Mouse (Mus musculus) embryonic facial prominence, embryonic 15.5 days (tissue): ENCODE data around the gene Klf13. TPM values are rescaled to one million over a fixed set of nuclear protein-coding genes. Genes with fewer than 3 reads are reported as not detected.

Source experiments
- ATAC-seq: fragments of 200-750 bp; cut with Nextera tagmentation; 2 replicates; pipeline ENCODE4 v1.8.0; 2017; ENCODE audit warnings: low read depth, moderate TSS enrichment; ENCODE audit not compliant: insufficient number of reproducible peaks, low FRiP score, low TSS enrichment
- H3K27ac ChIP-seq: fragments of 300-500 bp; sonication (generic); replicated peaks from 2 replicates; pipeline ENCODE4 v1.5.1; 2015; ENCODE audit warnings: mild to moderate bottlenecking, inconsistent platforms
- H3K27me3 ChIP-seq: fragments of 300-500 bp; sonication (generic); 2 replicates; pipeline ENCODE4 v1.6.1; 2015; ENCODE audit warnings: inconsistent platforms
- H3K36me3 ChIP-seq: fragments of 300-500 bp; sonication (generic); 2 replicates; pipeline ENCODE4 v1.6.1; 2015; ENCODE audit warnings: mild to moderate bottlenecking, inconsistent platforms
- H3K4me1 ChIP-seq: fragments of 300-500 bp; sonication (generic); 2 replicates; pipeline ENCODE4 v1.6.1; 2015; ENCODE audit warnings: inconsistent platforms
- H3K4me2 ChIP-seq: fragments of 300-500 bp; sonication (generic); replicated peaks from 2 replicates; pipeline ENCODE4 v1.6.1; 2015; ENCODE audit warnings: mild to moderate bottlenecking, inconsistent platforms
- H3K4me3 ChIP-seq: fragments of 300-500 bp; sonication (generic); replicated peaks from 2 replicates; pipeline ENCODE4 v1.5.1; 2015; ENCODE audit warnings: mild to moderate bottlenecking, inconsistent platforms
- H3K9ac ChIP-seq: fragments of 300-500 bp; sonication (generic); 2 replicates; pipeline ENCODE4 v1.6.1; 2015; ENCODE audit warnings: inconsistent platforms
- H3K9me3 ChIP-seq: fragments of 300-500 bp; sonication (generic); replicated peaks from 2 replicates; pipeline ENCODE4 v1.6.1; 2016; ENCODE audit warnings: inconsistent platforms
- WGBS: fragments of 180-500 bp; shearing (Covaris S2); methylation state at CpG from one replicate; pipeline ENCODE4 v1.1.7; 2015; 5-methylcytosine and 5-hydroxymethylcytosine counted together
- polyA plus RNA-seq: library from polyadenylated mRNA; unstranded; fragments of >200 nt; fragmentation: Nextera tagmentation; extraction: Ambion mirVana; gene quantifications from 2 replicates; pipeline ENCODE4 v1.2.1, GENCODE M21; 2015

Klf13 gene
- polyA plus RNA-seq, 1 experiment from 2014 or later = 39.9 TPM

- no peak overlapping the region for H3K4me2 ChIP-seq
- WGBS = 70% methylated on average over 6 of the region's 6 CpGs
- peaks cover 11% of the 10 kb centered on the region for H3K4me1 ChIP-seq
- no peak overlapping the region for H3K9ac ChIP-seq
- no peaks in the 10 kb centered on the region for H3K9me3 ChIP-seq
- no peaks in the 10 kb centered on the region for H3K36me3 ChIP-seq
- no peak overlapping the region for H3K27ac ChIP-seq
- H3K27me3 ChIP-seq = no peaks in the 10 kb centered on the region
- no peak overlapping the region for H3K4me3 ChIP-seq
- no peak for ATAC-seq
Observed at GRCm38 (mm10) chr7:63964121-63964520, 25.4 kb upstream of the Klf13 start.

GRCm38 (mm10) chr7:63963632-63964031, 24.9 kb upstream of the Klf13 start:
- Histone ChIP-seq H3K27ac (no peak overlapping the region), H3K4me1 (peaks cover 11% of the 10 kb centered on the region), H3K9ac (no peak overlapping the region), H3K36me3 (no peaks in the 10 kb centered on the region), H3K9me3 (no peaks in the 10 kb centered on the region), H3K4me3 (no peak overlapping the region), H3K27me3 (no peaks in the 10 kb centered on the region), H3K4me2 (no peak overlapping the region)
- no peak for ATAC-seq
- 71% methylated on average over 5 of the region's 5 CpGs for WGBS

GRCm38 (mm10) chr7:63957872-63958640, 19.3 kb upstream of the Klf13 start:
- no peaks in the 10 kb centered on the region for H3K27me3 ChIP-seq
- no peak for ATAC-seq
- 75% methylated on average over 12 of the region's 12 CpGs for WGBS

GRCm38 (mm10) chr7:63956981-63957713, 18.4 kb upstream of the Klf13 start:
- peaks cover 11% of the 10 kb centered on the region; the same call in 1 of the 2 replicates for H3K4me1 ChIP-seq
- H3K27me3 ChIP-seq = no peaks in the 10 kb centered on the region
- H3K36me3 ChIP-seq = no peaks in the 10 kb centered on the region
- H3K9me3 ChIP-seq = no peaks in the 10 kb centered on the region
- H3K4me2 ChIP-seq = no peak overlapping the region
- WGBS = 21% methylated on average over 16 of the region's 16 CpGs
- no peak overlapping the region for H3K9ac ChIP-seq
- peak; percentile 76 for ATAC-seq
- no peak overlapping the region; the same call in 1 of the 2 replicates for H3K27ac ChIP-seq
- no peak overlapping the region for H3K4me3 ChIP-seq

More at GRCm38 (mm10) chr7:63957872-63958640, 19.3 kb upstream of the Klf13 start:
- H3K9me3 ChIP-seq = no peaks in the 10 kb centered on the region
- H3K36me3 ChIP-seq = no peaks in the 10 kb centered on the region
- H3K9ac ChIP-seq = no peak overlapping the region
- H3K4me1 ChIP-seq = peaks cover 11% of the 10 kb centered on the region; the same call in 1 of the 2 replicates
- H3K4me3 ChIP-seq = no peak overlapping the region
- H3K27ac ChIP-seq = no peak overlapping the region
- H3K4me2 ChIP-seq = no peak overlapping the region

GRCm38 (mm10) chr7:63956138-63956823, 17.6 kb upstream of the Klf13 start:
- Histone ChIP-seq H3K9me3 (no peaks in the 10 kb centered on the region), H3K4me3 (no peak overlapping the region), H3K27me3 (no peaks in the 10 kb centered on the region), H3K4me2 (no peak overlapping the region), H3K27ac (no peak overlapping the region; the same call in 1 of the 2 replicates), H3K9ac (no peak overlapping the region), H3K36me3 (no peaks in the 10 kb centered on the region), H3K4me1 (peaks cover 11% of the 10 kb centered on the region; the same call in 1 of the 2 replicates)
- ATAC-seq = no peak
- 73% methylated on average over 14 of the region's 14 CpGs for WGBS

GRCm38 (mm10) chr7:63955440-63955839, 16.7 kb upstream of the Klf13 start:
- Histone ChIP-seq H3K4me2 (no peak overlapping the region), H3K4me1 (peaks cover 11% of the 10 kb centered on the region; the same call in 1 of the 2 replicates), H3K27me3 (no peaks in the 10 kb centered on the region), H3K9me3 (no peaks in the 10 kb centered on the region), H3K36me3 (no peaks in the 10 kb centered on the region), H3K9ac (no peak overlapping the region), H3K27ac (no peak overlapping the region), H3K4me3 (no peak overlapping the region)
- ATAC-seq = no peak
- 87% methylated on average over 2 of the region's 2 CpGs for WGBS

- Histone ChIP-seq H3K4me3 (no peak overlapping the region), H3K4me1 (peaks cover 10% of the 10 kb centered on the region; the same call in 1 of the 2 replicates), H3K9me3 (no peaks in the 10 kb centered on the region), H3K27ac (no peak overlapping the region), H3K4me2 (no peak overlapping the region), H3K27me3 (no peaks in the 10 kb centered on the region), H3K36me3 (no peaks in the 10 kb centered on the region), H3K9ac (no peak overlapping the region)
- no peak for ATAC-seq
- 63% methylated on average over 7 of the region's 7 CpGs for WGBS
Observed at GRCm38 (mm10) chr7:63952077-63952898, 13.6 kb upstream of the Klf13 start.

GRCm38 (mm10) chr7:63950931-63951607, 12.4 kb upstream of the Klf13 start:
- no peak overlapping the region for H3K27ac ChIP-seq
- no peaks in the 10 kb centered on the region for H3K36me3 ChIP-seq
- no peak for ATAC-seq
- no peak overlapping the region for H3K9ac ChIP-seq
- no peak overlapping the region for H3K4me3 ChIP-seq
- no peaks in the 10 kb centered on the region for H3K9me3 ChIP-seq
- H3K27me3 ChIP-seq = no peaks in the 10 kb centered on the region
- WGBS = 44% methylated on average over 10 of the region's 10 CpGs
- H3K4me1 ChIP-seq = no peaks in the 10 kb centered on the region
- H3K4me2 ChIP-seq = no peak overlapping the region

- Histone ChIP-seq H3K4me1 (no peaks in the 10 kb centered on the region), H3K27ac (no peak overlapping the region), H3K4me2 (no peak overlapping the region), H3K27me3 (no peaks in the 10 kb centered on the region), H3K4me3 (no peak overlapping the region), H3K36me3 (no peaks in the 10 kb centered on the region), H3K9me3 (no peaks in the 10 kb centered on the region), H3K9ac (no peak overlapping the region)
- ATAC-seq = no peak
- WGBS = 83% methylated on average over 3 of the region's 3 CpGs
Observed at GRCm38 (mm10) chr7:63949176-63949575, 10.5 kb upstream of the Klf13 start.
